Mouse (Mus musculus): ENCODE data around the gene Fgfr2. TPM values are rescaled to one million over a fixed set of nuclear protein-coding genes. Genes with fewer than 3 reads are reported as not detected.

Fgfr2 gene
- total RNA-seq, 2 experiments from 2014 or later, result 1.5 to 1.7 TPM

DNA sequence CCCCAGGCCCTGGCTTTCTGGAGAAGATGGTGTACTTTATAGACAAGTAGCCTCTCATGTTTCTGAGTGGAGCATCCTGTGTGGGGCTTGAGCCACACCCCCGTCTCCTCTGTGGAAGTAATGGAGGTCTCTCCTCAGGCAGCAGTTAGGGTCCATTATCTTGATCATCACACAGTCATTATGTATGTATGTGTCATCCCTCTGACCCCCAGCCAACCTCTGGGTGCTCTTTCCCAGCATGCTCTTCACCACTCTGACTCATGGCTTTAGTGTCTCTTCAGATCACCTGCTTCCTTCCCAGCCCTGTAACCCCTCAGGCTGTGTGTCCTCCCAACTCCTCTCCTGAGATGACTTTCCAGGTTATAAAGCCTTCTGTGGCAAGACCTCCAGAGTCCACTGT lies 481.5 kb downstream of the Fgfr2 start:
- intact Hi-C loops (cut with DNase I), result no loop called here
- no peak for DNase-seq

DNA sequence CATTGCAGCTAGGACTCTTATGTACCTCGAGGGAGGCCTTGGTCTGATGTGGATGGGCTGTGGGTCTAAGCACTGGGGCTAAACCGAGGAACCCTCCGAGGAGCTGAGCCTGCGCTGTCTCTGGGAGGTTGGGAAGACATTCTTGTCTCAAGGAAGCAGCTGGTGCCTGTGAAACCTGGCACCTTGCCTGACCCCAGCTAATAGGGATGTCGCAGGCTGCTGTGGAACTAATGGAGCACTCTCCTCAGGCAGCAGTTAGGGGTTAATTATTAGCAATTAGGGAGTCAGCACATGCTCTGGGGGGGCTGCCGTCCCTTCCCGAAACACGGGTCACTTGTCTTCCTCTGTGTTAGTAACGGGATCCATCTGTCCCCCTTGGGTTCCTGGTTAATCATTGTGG lies 482.2 kb downstream of the Fgfr2 start:
- intact Hi-C loops (cut with DNase I), result no loop called here
- no peak for DNase-seq

DNA sequence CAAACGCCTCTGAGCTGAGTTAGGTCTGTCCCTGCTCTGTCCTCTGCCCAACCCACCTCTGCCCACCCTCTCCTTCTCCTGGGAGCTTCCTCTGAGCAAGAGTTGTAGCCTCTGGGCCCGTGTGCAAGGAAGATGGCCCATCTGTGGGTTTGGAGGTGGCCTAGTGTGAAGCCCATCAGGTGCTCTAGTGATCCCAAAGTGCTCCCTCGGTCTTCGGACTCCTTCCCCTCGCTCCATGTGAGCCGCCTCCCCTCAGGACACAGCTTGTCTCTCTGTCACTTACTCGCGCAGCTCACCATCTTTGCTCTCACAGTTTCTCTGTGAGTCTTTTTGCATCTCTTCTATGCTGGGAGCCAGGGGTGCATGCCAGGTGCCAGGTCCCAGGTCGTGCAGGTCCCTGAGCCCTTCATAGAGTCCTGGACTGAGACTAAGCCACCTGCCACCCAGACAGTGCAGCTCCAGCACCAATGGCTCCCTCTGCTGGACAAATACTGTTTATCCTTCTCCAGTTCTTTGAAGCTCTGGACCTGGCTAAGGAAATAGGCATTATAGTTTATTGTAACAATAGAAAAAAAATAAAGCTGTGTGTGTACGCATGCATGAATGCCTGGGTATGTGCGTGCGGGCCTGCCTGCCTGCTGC lies 484.6 kb downstream of the Fgfr2 start:
- intact Hi-C loops (cut with DNase I), result loop anchor here (1.0 to 5.0 kb wide), 3 partner anchors 64 to 741 kb away; no protein-coding TSS in a partner anchor
- peak in 1 of 2 experiments; percentile 23 for DNase-seq

DNA sequence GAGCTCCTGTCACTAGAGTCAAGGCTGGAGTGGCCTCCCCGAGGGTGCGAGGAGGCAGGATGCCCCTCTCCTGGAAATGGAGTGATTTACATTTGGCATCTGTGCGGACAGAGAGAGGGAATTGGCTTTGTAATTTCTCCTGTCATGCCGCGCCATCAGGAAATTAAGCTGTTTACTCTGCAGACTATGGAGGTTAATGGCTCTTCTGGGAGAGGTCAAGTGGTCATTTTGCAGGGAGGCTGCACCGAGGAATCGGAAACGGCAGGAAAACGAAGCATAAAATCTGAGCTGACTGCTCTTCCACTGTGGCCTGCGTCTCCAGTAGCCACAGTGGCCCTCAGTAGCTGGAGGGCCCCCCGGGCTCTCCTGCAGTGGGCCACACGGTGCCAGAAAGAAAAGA lies 485.9 kb downstream of the Fgfr2 start:
- no peak for DNase-seq
- intact Hi-C loops (cut with DNase I), result loop anchor here (5.0 kb wide), 1 partner anchor 740 kb away; no protein-coding TSS in a partner anchor

DNA sequence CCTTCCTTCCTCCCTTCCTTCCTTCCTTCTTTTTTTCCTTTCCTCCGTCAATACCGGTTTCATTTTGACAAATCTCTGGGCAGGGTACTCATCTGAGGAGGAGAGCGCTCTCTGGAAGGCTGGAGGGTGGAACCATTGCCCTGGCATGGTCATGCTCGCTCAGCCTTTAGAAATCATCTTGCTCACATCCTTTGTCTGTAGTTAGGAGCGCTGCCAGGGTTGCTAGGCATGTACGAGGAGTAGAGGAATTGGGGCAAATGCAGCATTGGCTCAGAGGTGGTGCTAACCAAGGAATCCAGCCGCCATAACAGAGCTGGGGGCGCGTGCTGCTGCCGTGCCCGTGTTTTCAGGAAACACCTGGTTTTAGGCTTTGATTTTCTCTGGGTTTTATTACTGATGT lies 491.8 kb downstream of the Fgfr2 start:
- no peak for DNase-seq

DNA sequence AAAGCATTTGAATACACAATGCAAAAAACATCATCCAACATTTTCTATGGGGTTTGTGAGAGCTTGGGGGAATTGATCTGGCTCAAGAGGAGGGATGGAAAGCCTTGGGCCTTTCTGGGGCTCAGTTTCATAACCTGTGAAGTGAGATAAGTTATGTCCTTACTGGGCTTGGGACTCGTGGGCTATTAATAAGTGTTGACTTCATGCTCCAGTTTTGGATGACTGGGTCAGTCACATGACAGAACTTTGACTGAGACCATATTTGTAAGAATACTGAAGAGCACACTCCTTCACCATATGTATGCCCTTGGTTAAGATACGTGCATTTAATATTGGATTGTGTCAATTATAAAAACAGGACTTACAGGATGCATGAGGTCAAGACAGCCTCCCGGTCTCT lies 495.7 kb downstream of the Fgfr2 start:
- DNase-seq, result peak in 1 of 2 experiments; percentile 21
- intact Hi-C loops (cut with DNase I), result no loop called here

More for the DNA sequence above, 491.8 kb downstream of the Fgfr2 start:
- intact Hi-C loops (cut with DNase I), result no loop called here

DNA sequence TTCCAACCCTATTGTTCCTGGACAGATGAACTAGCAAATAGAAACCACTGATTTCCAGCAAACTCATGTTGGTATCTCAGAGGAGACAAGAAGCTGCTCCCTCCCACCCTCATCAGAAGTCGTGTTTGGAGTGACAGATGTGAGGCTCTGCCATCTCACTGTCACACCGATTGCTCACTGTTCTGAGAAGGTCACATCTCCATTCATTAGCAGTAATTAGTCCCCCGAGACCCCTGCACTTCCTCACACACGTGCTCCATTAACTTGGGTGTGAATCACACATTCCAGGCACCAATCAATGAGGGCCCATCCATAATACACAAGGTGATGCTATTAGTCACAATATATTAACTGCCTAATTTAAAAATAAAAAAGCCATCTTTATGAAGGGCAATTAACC lies 497.0 kb downstream of the Fgfr2 start:
- DNase-seq, result no peak

DNA sequence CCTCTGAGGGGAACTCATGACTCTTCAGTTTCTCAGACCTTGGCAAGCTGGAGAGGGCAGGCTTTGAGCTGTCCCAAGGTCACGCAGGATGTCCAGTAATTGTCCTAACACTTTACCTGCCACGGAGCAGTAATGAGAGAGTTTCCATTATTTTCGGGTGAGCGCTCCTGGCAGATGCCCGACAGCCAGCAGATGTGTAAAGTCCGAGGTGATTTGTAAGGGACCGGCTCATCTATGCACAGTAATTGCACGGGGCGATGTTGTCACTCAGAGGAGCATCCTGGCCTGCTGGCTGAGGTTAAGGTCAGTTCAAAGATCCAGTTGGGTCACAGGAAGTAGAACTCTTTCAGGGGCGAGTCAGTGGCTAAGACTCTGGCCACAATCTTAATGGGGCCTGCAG lies 499.0 kb downstream of the Fgfr2 start:
- intact Hi-C loops (cut with DNase I), result no loop called here
- no peak for DNase-seq

More for the DNA sequence above, 497.0 kb downstream of the Fgfr2 start:
- intact Hi-C loops (cut with DNase I), result no loop called here

DNA sequence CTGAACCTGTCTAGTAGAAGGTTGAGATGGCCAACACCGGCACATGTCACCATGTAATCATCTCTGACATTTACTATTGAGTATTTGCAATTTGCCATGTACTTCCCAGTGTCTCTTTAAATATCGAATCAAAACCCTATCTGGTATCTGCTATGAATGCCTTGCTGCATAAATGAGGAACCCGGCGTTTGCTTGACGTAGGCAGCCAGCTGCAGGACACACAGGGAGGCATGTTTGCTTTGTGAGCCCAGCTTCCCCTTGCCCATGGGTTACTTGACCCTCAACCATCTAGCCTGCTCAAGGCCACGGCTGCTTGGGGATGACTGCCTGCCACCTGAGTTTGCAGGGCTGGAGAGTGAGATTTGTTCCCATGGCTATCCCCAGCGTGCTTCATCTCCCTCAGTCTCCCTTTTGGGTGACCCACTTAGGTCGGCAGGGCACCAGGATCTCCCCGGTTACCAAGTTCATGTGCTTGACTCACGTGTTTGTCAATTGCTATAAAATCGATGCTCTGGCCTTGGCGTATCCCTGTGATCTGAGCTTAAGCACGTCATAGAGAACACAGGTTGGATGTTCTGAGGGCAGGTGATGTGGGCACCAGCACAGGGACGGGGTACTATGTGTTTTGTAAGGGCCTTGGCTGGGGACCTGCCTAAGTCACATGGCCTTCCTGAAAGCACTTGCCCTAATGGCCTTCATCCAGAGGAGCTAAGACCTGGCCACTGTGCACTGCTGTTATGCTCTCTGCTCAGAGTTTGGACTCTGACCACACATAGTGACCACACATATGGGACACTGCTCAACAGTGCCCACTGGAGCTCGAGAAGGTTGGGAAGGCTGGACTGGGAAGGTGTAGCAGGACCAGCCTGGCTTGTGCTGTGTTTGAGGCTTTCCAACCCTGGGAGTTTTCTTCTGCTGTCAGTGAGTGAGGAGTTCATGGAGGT lies 502.9 kb downstream of the Fgfr2 start:
- no peak for DNase-seq
- intact Hi-C loops (cut with DNase I), result no loop called here

DNA sequence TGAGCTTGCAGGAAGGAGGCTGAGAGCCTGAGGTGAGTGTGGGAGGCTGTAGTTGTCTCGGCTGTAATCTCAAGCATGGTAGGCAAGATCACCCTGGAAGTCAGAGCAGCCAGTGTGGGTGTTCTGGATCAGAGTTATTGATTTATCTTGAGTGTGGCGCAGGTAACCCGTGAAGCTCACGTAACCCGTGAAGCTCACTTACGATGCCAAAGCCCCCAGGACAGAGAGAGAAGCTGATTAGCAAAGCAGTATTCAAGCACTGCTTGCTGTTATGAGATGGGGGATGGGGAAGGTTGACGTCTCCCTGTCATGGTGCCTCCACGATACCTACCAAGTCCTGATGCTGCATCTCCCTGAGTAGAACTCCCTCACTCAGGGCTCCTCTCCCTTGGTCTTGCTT lies 503.6 kb downstream of the Fgfr2 start:
- intact Hi-C loops (cut with DNase I), result no loop called here

DNA sequence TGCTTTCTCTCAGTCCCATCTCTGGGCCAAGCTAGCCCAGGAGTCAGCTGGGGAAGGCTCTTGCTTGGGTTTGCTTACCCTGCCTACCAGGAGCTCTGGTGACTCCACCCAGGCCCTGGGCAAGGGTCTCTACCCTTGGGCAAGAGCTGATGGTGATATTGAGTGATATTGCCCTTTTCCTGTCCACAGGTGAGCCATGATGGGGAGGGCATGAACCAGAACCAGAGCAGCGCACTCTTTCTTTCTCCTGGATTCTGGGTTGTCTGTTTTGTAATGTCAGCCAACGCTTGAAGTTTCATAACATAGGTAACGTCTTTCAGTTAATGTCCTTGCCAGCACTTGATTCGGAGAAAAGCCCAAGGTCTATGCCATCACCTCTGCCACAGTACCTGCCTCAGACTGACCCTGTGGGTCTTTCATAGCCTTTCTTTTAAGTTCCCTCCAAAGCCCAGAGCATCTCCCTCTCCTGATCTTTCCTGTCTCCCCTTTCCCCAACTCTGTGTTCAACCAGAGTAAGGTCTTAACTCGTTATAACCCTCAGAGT lies 506.1 kb downstream of the Fgfr2 start:
- intact Hi-C loops (cut with DNase I), result no loop called here

More for the DNA sequence above, 503.6 kb downstream of the Fgfr2 start:
- no peak for DNase-seq

DNA sequence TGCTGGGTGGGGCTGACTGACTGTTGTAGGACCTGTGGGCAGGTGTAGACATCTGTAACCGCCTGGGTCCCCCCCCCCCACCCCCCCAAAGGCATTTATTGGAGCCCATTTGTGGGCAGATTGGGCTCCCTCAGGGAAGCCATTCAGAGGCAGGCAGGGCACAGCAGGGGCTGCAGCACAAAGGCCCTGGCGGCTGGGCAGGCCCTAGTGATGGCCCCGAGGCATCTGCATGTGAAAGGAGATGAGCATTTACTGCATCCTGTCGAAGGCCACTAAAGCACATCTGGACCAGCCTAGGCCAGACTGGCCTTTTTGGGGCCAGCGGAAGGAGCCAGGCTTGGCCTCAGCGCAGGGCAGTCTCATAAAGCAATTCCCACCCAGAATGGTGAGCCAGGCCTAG lies 506.8 kb downstream of the Fgfr2 start:
- intact Hi-C loops (cut with DNase I), result no loop called here
- DNase-seq, result no peak

More for the DNA sequence above, 506.1 kb downstream of the Fgfr2 start:
- DNase-seq, result no peak

DNA sequence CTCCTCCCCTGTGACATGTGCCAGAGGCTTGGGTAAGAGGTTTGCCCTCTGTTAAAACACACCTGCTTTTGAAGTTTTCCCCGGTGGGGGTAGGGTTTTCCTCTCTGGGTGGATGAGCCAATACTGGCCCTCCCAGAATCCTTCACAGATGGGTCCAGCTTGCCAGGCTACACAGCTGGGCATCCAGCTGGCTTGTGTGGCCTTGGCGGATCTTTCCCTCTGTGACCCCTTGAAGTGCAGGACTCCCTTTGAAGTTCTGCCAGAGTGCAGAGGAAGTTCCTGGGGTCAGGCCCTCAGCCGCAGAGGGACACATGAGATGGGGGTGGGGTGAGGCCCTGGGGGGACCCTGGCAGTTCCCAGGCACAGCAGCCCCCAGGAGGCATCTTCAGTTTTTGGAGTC lies 507.8 kb downstream of the Fgfr2 start:
- intact Hi-C loops (cut with DNase I), result no loop called here
- no peak for DNase-seq

DNA sequence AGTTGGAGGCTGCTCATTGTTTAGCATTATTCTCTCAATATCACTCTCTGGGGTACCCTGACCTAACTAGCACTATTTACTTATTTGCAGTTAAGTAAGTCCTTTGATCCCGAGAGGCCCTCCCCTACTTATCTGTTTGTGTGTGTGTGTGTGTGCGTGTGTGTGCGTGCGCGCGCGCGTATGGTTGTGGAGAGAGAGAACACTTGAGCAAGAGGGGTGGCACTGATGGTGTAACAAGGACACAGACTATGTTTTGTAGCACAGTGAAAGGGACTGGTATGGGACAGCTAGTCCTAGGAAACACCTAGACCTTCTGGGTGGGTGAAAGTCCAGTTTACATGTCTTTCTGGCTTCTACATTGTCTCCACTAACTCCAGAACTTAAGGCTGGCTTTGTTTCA lies 511.6 kb downstream of the Fgfr2 start:
- intact Hi-C loops (cut with DNase I), result no loop called here

DNA sequence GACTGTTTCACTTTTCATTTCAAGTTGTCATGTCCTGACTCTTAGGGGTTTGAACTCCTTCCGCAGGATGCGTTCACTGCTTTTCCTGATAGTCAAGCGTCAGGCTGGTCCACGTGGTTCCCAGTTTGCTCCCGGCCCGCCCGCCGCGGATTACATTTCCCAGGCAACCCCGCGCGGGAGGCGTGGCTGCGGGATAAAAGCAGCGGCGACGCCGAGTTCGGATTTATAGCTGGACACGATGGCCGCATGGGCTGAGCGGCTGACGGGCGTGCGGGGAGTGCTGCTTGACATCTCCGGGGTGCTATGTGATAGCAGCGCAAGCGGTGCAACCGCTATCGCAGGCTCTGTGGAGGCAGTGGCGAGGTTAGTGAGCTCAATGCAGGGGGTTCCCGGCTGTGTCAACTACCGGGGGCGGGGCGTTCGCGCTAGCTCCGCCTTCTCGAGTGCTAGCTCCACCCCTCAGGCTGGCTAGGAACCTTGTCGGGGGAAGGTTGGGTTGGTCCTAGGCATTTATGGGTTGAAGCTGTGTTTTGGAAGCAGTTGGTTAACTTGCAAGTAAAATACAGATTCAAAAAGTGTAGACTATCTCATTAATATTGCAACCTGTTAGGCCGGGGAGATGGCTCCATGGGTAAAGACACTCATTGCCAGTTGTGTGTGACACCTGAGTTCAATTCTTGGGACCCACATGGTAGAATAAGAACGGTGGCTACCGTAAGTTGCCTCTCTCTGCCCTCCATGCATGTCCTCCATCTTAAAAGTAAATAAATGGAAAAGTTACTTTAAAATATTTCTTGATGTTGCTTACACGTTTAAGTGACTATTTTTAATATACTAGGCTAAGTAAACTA lies 512.5 kb downstream of the Fgfr2 start, which contains the start of gene Lhpp:
Gene Lhpp, plus strand, starts transcription at position 171 of the 851 bp plus-strand sequence.
- intact Hi-C loops (cut with DNase I), result no loop called here
- DNase-seq, result peak; percentile 79 to 83

More for the DNA sequence above, 511.6 kb downstream of the Fgfr2 start:
- DNase-seq, result no peak

DNA sequence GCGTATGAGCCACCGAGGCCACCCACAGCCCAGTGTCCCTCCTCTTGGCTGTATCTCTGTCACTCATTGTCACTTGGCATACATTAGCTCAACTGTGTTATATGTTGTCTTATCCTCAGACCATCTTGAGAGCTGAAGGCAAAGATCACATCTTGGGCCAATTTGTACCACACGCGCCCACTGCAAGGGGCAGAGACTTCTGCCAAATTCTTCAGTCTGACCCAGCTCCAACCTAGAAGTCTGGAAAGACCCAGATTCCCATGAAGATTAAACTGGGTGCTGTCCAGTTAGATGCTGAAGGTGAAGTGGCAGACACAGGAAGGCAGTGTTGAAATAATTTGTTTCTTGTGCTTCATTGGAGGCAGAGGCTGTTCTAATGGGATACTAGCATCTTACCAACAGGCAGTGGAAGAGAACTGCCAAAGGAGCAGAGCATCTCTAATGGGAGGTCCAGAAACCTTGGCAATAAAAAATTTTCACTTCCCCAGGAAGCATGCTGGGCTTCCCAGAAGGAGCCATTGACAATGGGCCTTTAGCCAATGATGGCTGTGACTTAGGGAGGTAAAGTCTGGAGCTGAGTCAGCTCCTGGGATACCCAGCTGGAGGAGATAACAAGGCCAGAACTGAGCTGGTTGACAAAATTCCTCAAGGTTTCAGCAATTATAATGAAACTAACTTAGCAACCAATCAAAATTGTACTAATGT lies 514.7 kb downstream of the Fgfr2 start:
- intact Hi-C loops (cut with DNase I), result no loop called here

DNA sequence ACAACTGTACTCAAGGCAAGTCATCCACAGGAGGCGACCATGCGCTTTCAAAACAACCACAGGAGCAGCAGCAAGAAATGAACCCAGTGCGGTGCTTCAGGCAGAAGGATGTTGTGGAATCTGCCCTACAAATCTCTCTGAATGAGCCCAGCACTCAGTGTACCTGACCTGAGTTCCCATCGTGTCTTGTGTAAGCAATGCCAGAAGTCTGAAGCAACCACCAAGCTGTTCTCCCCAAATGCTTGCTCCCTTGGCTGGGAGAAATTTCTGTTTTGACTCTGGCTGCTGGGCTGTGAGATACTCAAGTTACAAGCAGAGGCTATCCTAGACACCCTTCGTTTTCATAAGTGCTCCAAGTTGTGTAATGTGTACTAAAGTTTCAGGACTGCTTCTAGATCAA lies 517.5 kb downstream of the Fgfr2 start:
- no peak for DNase-seq
- intact Hi-C loops (cut with DNase I), result no loop called here

More for the DNA sequence above, 514.7 kb downstream of the Fgfr2 start:
- DNase-seq, result no peak

DNA sequence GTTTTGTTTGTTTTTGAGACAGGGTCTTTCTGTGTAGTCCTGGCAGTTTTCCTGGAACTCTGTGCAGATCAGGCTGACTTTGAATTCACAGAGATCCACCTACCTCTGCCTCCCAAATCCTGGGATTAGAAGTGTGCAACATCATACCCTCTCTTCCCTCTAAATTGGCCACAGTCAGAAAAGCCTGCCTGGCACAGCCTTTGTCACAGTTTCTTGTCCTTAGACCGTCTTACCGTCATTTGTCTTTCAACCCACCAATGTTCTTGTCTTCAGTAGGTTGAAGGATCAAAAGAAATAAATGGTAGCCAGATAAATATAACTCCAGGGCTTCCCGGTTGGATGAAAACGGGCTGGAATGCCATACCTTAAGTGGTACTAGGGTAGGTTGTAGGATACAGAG lies 518.4 kb downstream of the Fgfr2 start:
- intact Hi-C loops (cut with DNase I), result no loop called here
- no peak for DNase-seq

DNA sequence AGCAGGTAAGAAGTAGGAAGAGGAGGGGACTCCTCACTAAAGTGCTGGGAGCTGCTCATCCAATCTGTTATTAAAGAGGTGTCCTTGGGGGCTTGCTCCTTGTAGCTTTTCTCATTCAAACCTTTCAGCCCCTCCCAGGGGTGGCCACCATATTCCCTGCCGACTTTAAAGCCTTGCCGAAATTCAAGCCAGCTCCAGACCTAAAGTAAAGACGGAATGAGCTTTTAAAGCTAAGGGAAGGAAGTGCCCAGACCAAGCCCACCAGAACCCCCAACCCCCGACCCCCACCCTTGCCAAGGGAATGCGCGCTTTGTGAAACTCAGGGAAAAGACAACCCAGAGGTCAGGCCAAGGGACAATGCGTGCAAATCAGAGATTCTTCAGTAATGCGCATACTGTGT lies 522.2 kb downstream of the Fgfr2 start:
- intact Hi-C loops (cut with DNase I), result no loop called here

DNA sequence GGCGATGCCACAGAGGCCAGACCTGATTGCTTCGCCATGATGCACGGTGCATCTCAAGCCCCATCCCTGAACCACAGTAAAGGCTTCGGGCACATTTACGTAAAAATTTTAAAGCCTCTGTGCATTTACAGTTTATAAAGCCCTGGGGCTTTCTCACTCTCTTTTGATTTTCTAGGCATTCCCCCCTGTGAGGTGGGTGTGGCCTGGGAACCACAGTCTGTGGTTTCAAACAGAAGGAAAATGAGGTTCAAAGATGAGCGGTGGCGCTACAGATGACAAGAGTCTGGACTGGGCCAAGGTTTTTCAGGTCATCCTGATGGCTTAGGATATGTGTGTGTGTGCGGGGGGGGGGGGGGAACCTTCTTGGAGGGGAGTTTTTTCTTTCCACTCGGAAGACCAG lies 523.1 kb downstream of the Fgfr2 start:
- DNase-seq, result no peak
- intact Hi-C loops (cut with DNase I), result no loop called here

More for the DNA sequence above, 522.2 kb downstream of the Fgfr2 start:
- DNase-seq, result no peak
